Mouse (Mus musculus): Measurements from ENCODE around the gene Eml1. TPM values are rescaled to one million over a fixed set of nuclear protein-coding genes. Genes with fewer than 3 reads are reported as not detected.
"Not testable (repeated sequence)": the region's sequence is repeated elsewhere in the genome, so short reads cannot be mapped to it uniquely, and the experiment has no call there.

The Eml1 gene
- polyA plus RNA-seq, 1 experiment from 2014 or later: 89.4 TPM

GRCm38 (mm10) chr12:108490336-108490735, 119.6 kb downstream of the Eml1 start:
- Histone ChIP-seq H3K36me3 (no peaks in the 10 kb centered on the region), H3K4me1 (peaks cover 34% of the 10 kb centered on the region), H3K4me2 (replicated peaks) (no peak overlapping the region), H3K27ac (replicated peaks) (peak overlapping the region; percentile 49), H3K27me3 (no peaks in the 10 kb centered on the region), H3K4me3 (no peak overlapping the region), H3K9me3 (no peaks in the 10 kb centered on the region), H3K9ac (replicated peaks) (no peak overlapping the region)
- 82% methylated on average over 6 of the region's 6 CpGs for WGBS
- ATAC-seq (ENCODE audit: low FRiP score, low read depth): no peak

- ATAC-seq (ENCODE audit: low FRiP score, low read depth): no peak
- H3K27ac ChIP-seq (replicated peaks): peak overlapping the region; percentile 49; the same call in 1 of the 2 replicates
- 53% methylated on average over 7 of the region's 7 CpGs for WGBS
These were observed 120.2 kb downstream of the Eml1 start for GRCm38 (mm10) chr12:108490954-108491353.

GRCm38 (mm10) chr12:108494011-108494541, 123.3 kb downstream of the Eml1 start:
- H3K9ac ChIP-seq (replicated peaks): no peak overlapping the region
- peaks cover 29% of the 10 kb centered on the region for H3K4me1 ChIP-seq
- H3K9me3 ChIP-seq: no peaks in the 10 kb centered on the region
- ATAC-seq (ENCODE audit: low FRiP score, low read depth): peak; percentile 31; the same call in 1 of the 2 replicates
- no peaks in the 10 kb centered on the region for H3K36me3 ChIP-seq
- H3K4me2 ChIP-seq (replicated peaks): no peak overlapping the region
- H3K27me3 ChIP-seq: no peaks in the 10 kb centered on the region
- 25% methylated on average over 4 of the region's 4 CpGs for WGBS
- no peak overlapping the region for H3K27ac ChIP-seq (replicated peaks)
- no peak overlapping the region for H3K4me3 ChIP-seq

More at GRCm38 (mm10) chr12:108490954-108491353, 120.2 kb downstream of the Eml1 start:
- Histone ChIP-seq H3K9ac (replicated peaks) (no peak overlapping the region), H3K36me3 (no peaks in the 10 kb centered on the region), H3K4me1 (peaks cover 34% of the 10 kb centered on the region), H3K4me2 (replicated peaks) (no peak overlapping the region), H3K4me3 (no peak overlapping the region), H3K9me3 (no peaks in the 10 kb centered on the region), H3K27me3 (no peaks in the 10 kb centered on the region)

- H3K27ac ChIP-seq (replicated peaks): no peak overlapping the region; the same call in 1 of the 2 replicates
- no peak overlapping the region for H3K4me2 ChIP-seq (replicated peaks)
- 78% methylated on average over 8 of the region's 8 CpGs for WGBS
- no peaks in the 10 kb centered on the region for H3K27me3 ChIP-seq
- ATAC-seq (ENCODE audit: low FRiP score, low read depth): no peak
- no peaks in the 10 kb centered on the region for H3K36me3 ChIP-seq
- peaks cover 16% of the 10 kb centered on the region for H3K4me1 ChIP-seq
- H3K9me3 ChIP-seq: no peaks in the 10 kb centered on the region
- 0 out of 2 replicates have a peak overlapping the region, but pooled peaks have one; percentile 24 for H3K9ac ChIP-seq (replicated peaks)
- H3K4me3 ChIP-seq: no peak overlapping the region
These were observed 124.9 kb downstream of the Eml1 start for GRCm38 (mm10) chr12:108495455-108496235.

GRCm38 (mm10) chr12:108503064-108503463, 132.3 kb downstream of the Eml1 start:
- 65% methylated on average over 10 of the region's 10 CpGs for WGBS
- ATAC-seq (ENCODE audit: low FRiP score, low read depth): no peak
- Histone ChIP-seq H3K4me2 (replicated peaks) (no peak overlapping the region), H3K4me1 (peaks cover 5% of the 10 kb centered on the region), H3K27ac (replicated peaks) (0 out of 2 replicates have a peak overlapping the region, but pooled peaks have one; percentile 30), H3K9me3 (no peaks in the 10 kb centered on the region), H3K9ac (replicated peaks) (no peak overlapping the region), H3K4me3 (no peak overlapping the region), H3K36me3 (0 out of 2 replicates have a peak, but pooled peaks cover 13% of the 10 kb centered on the region), H3K27me3 (no peaks in the 10 kb centered on the region)

GRCm38 (mm10) chr12:108503582-108503981, 132.8 kb downstream of the Eml1 start:
- H3K4me3 ChIP-seq: no peak overlapping the region
- 0 out of 2 replicates have a peak, but pooled peaks cover 13% of the 10 kb centered on the region for H3K36me3 ChIP-seq
- no peak overlapping the region for H3K4me2 ChIP-seq (replicated peaks)
- H3K27ac ChIP-seq (replicated peaks): no peak overlapping the region
- H3K27me3 ChIP-seq: no peaks in the 10 kb centered on the region
- no peak overlapping the region for H3K9ac ChIP-seq (replicated peaks)
- WGBS: 68% methylated on average over 16 of the region's 16 CpGs
- peaks cover 5% of the 10 kb centered on the region for H3K4me1 ChIP-seq
- ATAC-seq (ENCODE audit: low FRiP score, low read depth): no peak
- no peaks in the 10 kb centered on the region for H3K9me3 ChIP-seq

GRCm38 (mm10) chr12:108505846-108506245, 135.1 kb downstream of the Eml1 start:
- H3K9me3 ChIP-seq: no peaks in the 10 kb centered on the region

GRCm38 (mm10) chr12:108507046-108507445, 136.3 kb downstream of the Eml1 start:
- H3K27me3 ChIP-seq; H3K4me2 ChIP-seq (replicated peaks); H3K27ac ChIP-seq (replicated peaks); H3K4me1 ChIP-seq; H3K4me3 ChIP-seq; H3K9me3 ChIP-seq; ATAC-seq (ENCODE audit: low FRiP score, low read depth); H3K9ac ChIP-seq (replicated peaks): not testable (repeated sequence)
- WGBS: 81% methylated on average over 3 of the region's 3 CpGs
- peaks cover 20% of the 10 kb centered on the region for H3K36me3 ChIP-seq

More at GRCm38 (mm10) chr12:108505846-108506245, 135.1 kb downstream of the Eml1 start:
- H3K27ac ChIP-seq (replicated peaks): no peak overlapping the region
- peaks cover 16% of the 10 kb centered on the region; the same call in 1 of the 2 replicates for H3K36me3 ChIP-seq
- 77% methylated on average over 2 of the region's 2 CpGs for WGBS
- no peak overlapping the region for H3K4me3 ChIP-seq
- peaks cover 7% of the 10 kb centered on the region for H3K4me1 ChIP-seq
- H3K4me2 ChIP-seq (replicated peaks): no peak overlapping the region
- no peak for ATAC-seq (ENCODE audit: low FRiP score, low read depth)
- no peak overlapping the region for H3K9ac ChIP-seq (replicated peaks)
- no peaks in the 10 kb centered on the region for H3K27me3 ChIP-seq

- ATAC-seq (ENCODE audit: low FRiP score, low read depth): no peak
- no peak overlapping the region for H3K9ac ChIP-seq (replicated peaks)
- H3K4me2 ChIP-seq (replicated peaks): no peak overlapping the region
- no peak overlapping the region; the same call in 1 of the 2 replicates for H3K27ac ChIP-seq (replicated peaks)
- H3K27me3 ChIP-seq: no peaks in the 10 kb centered on the region
- H3K4me3 ChIP-seq: no peak overlapping the region
- no peaks in the 10 kb centered on the region for H3K9me3 ChIP-seq
- 78% methylated on average over 7 of the region's 7 CpGs for WGBS
- H3K4me1 ChIP-seq: 0 out of 2 replicates have a peak, but pooled peaks cover 2% of the 10 kb centered on the region
- peaks cover 29% of the 10 kb centered on the region for H3K36me3 ChIP-seq
These were observed 139.8 kb downstream of the Eml1 start for GRCm38 (mm10) chr12:108510571-108510970.

GRCm38 (mm10) chr12:108511009-108511408, 140.3 kb downstream of the Eml1 start:
- H3K9me3 ChIP-seq: no peaks in the 10 kb centered on the region
- no peaks in the 10 kb centered on the region for H3K27me3 ChIP-seq
- ATAC-seq (ENCODE audit: low FRiP score, low read depth): no peak
- no peak overlapping the region for H3K9ac ChIP-seq (replicated peaks)
- H3K4me3 ChIP-seq: no peak overlapping the region
- 18% methylated on average over 3 of the region's 3 CpGs for WGBS
- peaks cover 34% of the 10 kb centered on the region for H3K36me3 ChIP-seq
- H3K4me1 ChIP-seq: 0 out of 2 replicates have a peak, but pooled peaks cover 2% of the 10 kb centered on the region
- H3K27ac ChIP-seq (replicated peaks): no peak overlapping the region; the same call in 1 of the 2 replicates
- H3K4me2 ChIP-seq (replicated peaks): no peak overlapping the region

- Histone ChIP-seq H3K9ac (replicated peaks) (no peak overlapping the region), H3K4me2 (replicated peaks) (no peak overlapping the region), H3K36me3 (peaks cover 69% of the 10 kb centered on the region), H3K4me3 (no peak overlapping the region), H3K4me1 (0 out of 2 replicates have a peak, but pooled peaks cover 2% of the 10 kb centered on the region), H3K27ac (replicated peaks) (no peak overlapping the region), H3K27me3 (no peaks in the 10 kb centered on the region), H3K9me3 (no peaks in the 10 kb centered on the region)
- 95% methylated on average over 12 of the region's 12 CpGs for WGBS
- no peak for ATAC-seq (ENCODE audit: low FRiP score, low read depth)
These were observed 144.7 kb downstream of the Eml1 start for GRCm38 (mm10) chr12:108515464-108515863.

- no peaks in the 10 kb centered on the region for H3K9me3 ChIP-seq
- no peak overlapping the region for H3K9ac ChIP-seq (replicated peaks)
- ATAC-seq (ENCODE audit: low FRiP score, low read depth): no peak
- no peak overlapping the region for H3K4me2 ChIP-seq (replicated peaks)
- no peaks in the 10 kb centered on the region for H3K4me1 ChIP-seq
- H3K27me3 ChIP-seq: no peaks in the 10 kb centered on the region
- H3K4me3 ChIP-seq: no peak overlapping the region
- WGBS: 71% methylated on average over 8 of the region's 8 CpGs
- no peak overlapping the region for H3K27ac ChIP-seq (replicated peaks)
- peaks cover 88% of the 10 kb centered on the region for H3K36me3 ChIP-seq
These were observed 148.6 kb downstream of the Eml1 start for GRCm38 (mm10) chr12:108519374-108519773.

Data from midbrain, embryonic 12.5 days (tissue).